Comparison of ENCODE assay signal across 9 mouse cellular contexts in the genomic region with DNA sequence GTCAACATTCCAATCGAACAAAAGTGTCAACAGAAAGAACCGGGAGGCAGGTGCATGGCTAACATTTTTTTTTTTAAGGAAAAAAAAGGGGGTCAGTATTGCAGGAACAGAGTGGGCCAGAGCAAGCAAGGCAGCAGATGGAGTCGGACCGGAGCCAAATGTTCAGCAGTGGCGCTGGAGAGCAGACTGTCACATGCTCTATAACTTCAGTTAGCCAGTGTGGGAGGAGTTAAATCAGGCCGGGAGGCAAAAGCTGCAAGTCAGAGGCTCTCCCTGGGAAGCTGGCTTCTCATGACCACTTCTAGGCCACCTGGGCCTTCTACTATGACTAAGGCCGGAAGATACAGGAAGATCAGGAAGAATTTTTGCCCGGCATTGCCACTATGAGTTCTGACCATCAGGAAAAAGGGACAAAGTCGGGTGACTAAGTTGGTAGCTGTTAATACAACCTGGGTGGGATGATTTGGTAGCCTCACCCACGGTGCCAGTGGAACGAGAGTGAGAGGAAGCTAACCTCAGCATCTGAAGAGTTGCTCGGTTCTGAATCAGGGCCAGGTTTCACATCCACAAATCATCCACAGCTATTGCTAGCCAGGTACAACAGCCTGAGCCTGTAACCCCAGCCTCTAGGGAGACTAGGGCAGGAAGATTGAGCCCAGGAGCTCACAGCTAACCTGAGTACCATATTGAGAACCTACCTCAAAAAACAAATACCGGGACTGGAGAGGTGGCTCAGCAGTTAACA. TPM values are rescaled to one million over a fixed set of nuclear protein-coding genes. Genes with fewer than 3 reads are reported as not detected.
A peak's percentile ranks its signal among the peaks of the same experiment; 100 is the strongest.
DNase-seq lines count a peak whose midpoint lies in the region; ATAC-seq lines count a peak whose summit lies in the region.
"Had no signal": no experiment of that assay in that cellular context is flagged by ENCODE, and none has a peak within 500 bp of the region (broad histone marks: within the 10 kb centered on the region; RNA-seq: fewer than 3 reads in every experiment).

No protein-coding gene starts in this region.

- peak; percentile 80 to 85 for DNase-seq in left cerebral cortex, adult 18-20 months (ENCODE audit: low spot score in 2 of 2)
- DNase-seq in left cerebral cortex, adult 11 months (ENCODE audit: low spot score), result no peak
- DNase-seq in cerebellum, adult 8-10 months, result peak; percentile 89
- peak; percentile 38 to 51 for DNase-seq in heart, postnatal 14 days
- peak; percentile 40 to 64 for DNase-seq in lung, postnatal 4 days
- no peak for DNase-seq in neural tube, embryonic 10.5 days (ENCODE audit: extremely low spot score, low spot score)
- no peak for DNase-seq in adrenal gland, postnatal 10 days

- no peaks in the 10 kb centered on the region for H3K4me1 ChIP-seq in hindbrain, embryonic 12.5 days

- no peak overlapping the region for H3K27ac ChIP-seq in hindbrain, embryonic 12.5 days
- H3K27ac ChIP-seq: heart, embryonic 15.5 days had no signal

- intact Hi-C loops in heart, postnatal 14 days (cut with DNase I), result no loop called here

- no peaks in the 10 kb centered on the region for H3K36me3 ChIP-seq in hindbrain, embryonic 12.5 days
- H3K36me3 ChIP-seq: heart, embryonic 15.5 days had no signal

- H3K9ac ChIP-seq in hindbrain, embryonic 12.5 days, result no peak overlapping the region
- H3K9ac ChIP-seq: heart, embryonic 15.5 days had no signal

- no peaks in the 10 kb centered on the region for H3K9me3 ChIP-seq in hindbrain, embryonic 12.5 days (replicated peaks)
- H3K9me3 ChIP-seq: heart, embryonic 15.5 days had no signal

- ATAC-seq in hindbrain, embryonic 12.5 days (ENCODE audit: low FRiP score), result no peak

- no peak overlapping the region for H3K4me3 ChIP-seq in hindbrain, embryonic 12.5 days
- H3K4me3 ChIP-seq: heart, embryonic 15.5 days had no signal

- H3K4me2 ChIP-seq in hindbrain, embryonic 12.5 days (replicated peaks), result no peak overlapping the region
- H3K4me2 ChIP-seq: heart, embryonic 15.5 days had no signal

- H3K27me3 ChIP-seq in hindbrain, embryonic 12.5 days, result no peaks in the 10 kb centered on the region
- H3K27me3 ChIP-seq: heart, embryonic 15.5 days had no signal

- 80% methylated on average over 13 of the region's 13 CpGs for WGBS in hindbrain, embryonic 12.5 days

RNA-seq across cellular contexts. Expression of gene Gm10322, which starts 21.9 kb away (rescaled TPM):
- not detected for total RNA-seq in left cerebral cortex, adult 18-20 months (2021)
- not detected for total RNA-seq in heart, postnatal 14 days (2021)
- total RNA-seq in adrenal gland, postnatal 10 days (2021), result not detected
- not detected in 2 replicates for polyA plus RNA-seq in hindbrain, embryonic 12.5 days (2016; fragmentation: Nextera tagmentation; extraction: Ambion mirVana)
- polyA plus RNA-seq: heart, embryonic 15.5 days had no signal

RNA-seq across cellular contexts. Expression of gene Mcu, which starts 22.5 kb away (rescaled TPM):
- total RNA-seq in left cerebral cortex, adult 18-20 months (2021), result 10 to 100 TPM; 35.6 to 39.9 TPM
- total RNA-seq in heart, postnatal 14 days (2021), result 10 to 100 TPM; 22.0 to 22.8 TPM
- total RNA-seq in adrenal gland, postnatal 10 days (2021), result 10 to 100 TPM; 33.4 to 40.4 TPM
- 23.2 and 29.2 TPM in 2 replicates for polyA plus RNA-seq in hindbrain, embryonic 12.5 days (2016; fragmentation: Nextera tagmentation; extraction: Ambion mirVana)

Comparison
In these comparisons a context has a peak if more than half of its experiments do, and no peak if none do; other contexts are left out.
1. DNase-seq: peak in left cerebral cortex, adult 18-20 months (2 of 2), cerebellum, adult 8-10 months (single experiment), heart, postnatal 14 days (2 of 2) and lung, postnatal 4 days (2 of 2); none in left cerebral cortex, adult 11 months (single experiment), neural tube, embryonic 10.5 days (single experiment) and adrenal gland, postnatal 10 days (single experiment).